Mouse (Mus musculus) liver, postnatal 0 days (tissue): ENCODE results near the gene Madd.

ENCODE experiments used
- CTCF ChIP-seq: sonication (generic); IDR thresholded peaks from 2 replicates; pipeline ENCODE4 v1.5.1; 2016; ENCODE audit warnings: antibody characterized with exemption, low read depth
- EP300 ChIP-seq: IDR thresholded peaks from 2 replicates; pipeline ENCODE4 v1.6.1; 2016; ENCODE audit warnings: antibody characterized with exemption, low read depth, mild to moderate bottlenecking

DNA sequence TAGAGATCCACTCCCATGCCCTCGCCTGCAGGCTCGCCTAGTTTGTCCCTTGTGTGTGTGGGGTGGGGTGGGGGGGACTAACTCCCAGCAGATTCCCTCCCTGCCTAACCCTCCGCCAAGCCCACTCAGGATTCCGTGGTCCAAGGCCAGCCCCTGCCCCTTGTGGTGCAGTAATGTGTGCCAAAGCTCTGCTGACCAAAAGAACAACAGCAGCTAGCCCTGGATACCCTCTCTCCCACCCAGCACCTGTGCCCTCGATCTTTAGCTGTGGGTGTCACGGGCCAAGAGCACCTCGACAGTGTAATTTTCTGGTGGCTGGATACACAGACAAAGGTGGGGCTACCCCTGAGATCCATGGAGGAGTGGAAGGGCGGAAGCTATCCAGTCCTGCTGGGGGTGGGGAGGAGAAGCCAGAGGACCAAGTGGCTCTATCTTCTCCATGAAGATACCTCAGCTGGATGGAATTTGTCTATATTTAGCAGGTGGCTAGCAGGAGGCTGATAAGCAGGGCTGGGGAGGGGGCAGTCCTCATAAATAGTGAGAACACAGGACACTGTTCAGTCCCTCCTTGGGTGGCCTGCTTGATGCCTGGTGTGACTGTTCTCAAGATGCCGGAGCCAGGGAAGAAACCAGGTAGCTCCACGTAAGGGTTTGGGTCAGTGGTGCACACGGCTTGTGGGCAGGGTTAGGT, 65.9 kb downstream of the Madd start, which contains the start of gene Mybpc3:
- no peak for TF ChIP-seq CTCF
- no peak for TF ChIP-seq EP300
